Mouse (Mus musculus) embryo, embryonic 10.5 days (tissue): ENCODE measurements around the gene Serpine2.

Source experiments
- DNase-seq: peaks from one replicate; pipeline ENCODE4 v3.0.0-alpha.2; 2015; ENCODE audit warnings: low spot score

Gene Serpine2

DNA sequence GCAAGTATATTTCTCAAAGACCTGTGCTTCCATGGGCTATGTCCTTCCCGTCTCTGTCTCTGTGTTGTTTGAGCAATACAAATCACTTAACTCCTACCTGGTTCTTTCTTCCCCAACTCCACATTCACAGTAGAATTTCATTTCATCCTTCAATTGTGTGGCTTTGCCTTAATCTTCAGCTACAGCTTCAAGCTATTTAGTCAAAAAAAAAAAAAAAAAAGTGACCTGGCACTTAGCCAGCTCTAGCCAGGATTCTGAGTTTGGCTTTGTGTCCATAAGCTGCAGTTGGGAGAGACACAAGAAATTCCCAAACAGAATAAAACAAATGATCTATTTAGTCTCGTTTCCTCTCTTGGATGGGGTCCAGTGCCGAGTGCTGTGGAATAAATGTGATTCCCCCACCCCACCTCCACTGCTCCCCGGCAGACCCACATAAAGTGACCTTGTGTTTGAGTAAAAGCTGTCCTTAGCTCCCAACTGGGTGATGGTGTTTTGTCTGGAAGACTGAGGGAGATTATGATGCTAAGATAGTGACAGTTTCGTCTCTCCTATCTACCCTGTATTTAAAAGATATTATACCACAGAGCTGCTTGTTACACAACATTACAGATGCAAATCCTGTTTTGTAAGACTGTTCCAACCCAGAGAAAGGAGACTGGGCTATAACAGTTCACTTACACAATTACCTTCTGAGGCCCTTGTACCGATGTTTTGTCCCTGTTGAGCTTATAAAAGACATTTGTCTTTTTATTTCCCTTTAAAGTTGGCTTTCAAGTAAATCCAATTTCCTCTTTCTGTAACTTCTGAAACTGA is at the start of gene Serpine2:
Gene Serpine2 (minus strand): TSS at position 51 of the 813 bp plus-strand sequence.
- DNase-seq: no peak

DNA sequence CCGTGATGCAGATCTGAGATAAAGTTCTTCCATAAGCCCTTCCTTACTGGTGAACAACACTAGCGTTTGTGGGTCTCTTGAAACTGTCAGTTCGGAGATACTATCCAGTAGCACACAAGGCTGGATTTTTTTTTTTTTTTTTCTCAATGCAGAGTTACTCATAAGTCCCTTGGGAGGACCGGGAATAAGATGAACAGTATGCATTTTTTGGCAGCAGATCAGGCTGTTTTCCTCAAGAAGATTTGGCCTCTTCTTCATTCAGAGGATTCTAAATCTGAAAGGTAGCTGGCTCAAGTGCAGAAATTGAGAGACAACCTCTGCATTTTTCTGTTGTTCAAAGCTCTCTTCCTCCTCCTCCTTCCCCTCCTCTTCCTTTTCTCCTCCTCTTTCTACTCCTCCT is 46.8 kb upstream of the Serpine2 start:
- no peak for DNase-seq

DNA sequence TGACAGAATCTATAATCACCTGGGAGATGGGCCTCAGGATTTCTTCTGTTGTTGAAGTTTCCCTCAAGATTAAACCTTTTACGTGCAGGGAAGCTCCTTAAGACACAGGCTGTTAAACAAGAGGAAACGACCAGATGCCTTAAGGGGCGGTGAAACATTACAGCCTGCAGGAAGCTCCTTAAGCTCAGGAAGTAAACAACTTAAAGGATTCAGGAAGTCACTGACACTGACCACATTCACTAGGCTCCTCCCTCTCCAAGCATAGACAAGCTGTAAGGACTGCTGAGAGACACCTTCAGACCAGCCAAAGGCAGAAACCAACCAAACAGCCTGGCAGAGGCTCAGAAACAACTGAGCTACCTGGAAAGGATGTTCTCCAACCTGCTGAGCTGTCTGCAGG is 44.3 kb upstream of the Serpine2 start:
- DNase-seq: no peak

DNA sequence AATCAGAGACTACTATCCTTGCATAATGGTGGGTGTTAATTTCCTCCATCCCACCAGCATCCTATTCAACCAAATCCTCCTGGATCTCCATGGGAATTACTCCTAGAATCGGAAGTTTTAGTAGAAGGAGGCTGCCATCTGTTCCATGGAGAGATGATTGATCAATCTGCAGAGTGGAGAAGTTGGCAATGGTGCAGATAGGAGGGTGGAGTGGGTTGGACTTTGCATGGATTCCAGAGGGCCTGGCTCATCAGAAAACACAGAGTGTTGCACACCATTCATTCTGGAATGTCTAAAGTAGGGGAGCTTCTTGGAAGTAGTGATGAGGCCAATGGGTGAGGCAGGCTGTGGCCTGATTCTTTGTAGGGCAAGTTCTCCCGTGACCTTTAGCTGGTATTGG is 41.9 kb upstream of the Serpine2 start:
- no peak for DNase-seq

DNA sequence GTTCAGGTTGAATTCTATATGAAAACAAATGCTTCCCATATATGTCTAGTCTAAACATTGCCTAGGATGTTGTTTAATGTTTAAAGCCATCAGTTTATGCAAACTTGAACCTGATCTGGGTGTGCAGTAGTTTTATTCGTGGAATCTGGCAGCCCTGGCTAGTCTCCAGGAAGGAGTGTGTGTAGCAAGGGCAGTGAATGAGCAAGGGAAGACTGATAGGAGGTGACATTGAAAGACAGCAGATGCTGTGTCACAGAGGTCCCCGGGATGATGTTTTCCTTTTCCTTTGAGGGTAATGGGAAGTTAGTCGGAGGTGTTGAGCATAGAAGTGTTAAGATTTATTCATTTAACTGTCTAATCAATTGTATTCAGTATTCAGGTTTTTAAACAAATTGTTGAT is 21.7 kb upstream of the Serpine2 start:
- no peak for DNase-seq

DNA sequence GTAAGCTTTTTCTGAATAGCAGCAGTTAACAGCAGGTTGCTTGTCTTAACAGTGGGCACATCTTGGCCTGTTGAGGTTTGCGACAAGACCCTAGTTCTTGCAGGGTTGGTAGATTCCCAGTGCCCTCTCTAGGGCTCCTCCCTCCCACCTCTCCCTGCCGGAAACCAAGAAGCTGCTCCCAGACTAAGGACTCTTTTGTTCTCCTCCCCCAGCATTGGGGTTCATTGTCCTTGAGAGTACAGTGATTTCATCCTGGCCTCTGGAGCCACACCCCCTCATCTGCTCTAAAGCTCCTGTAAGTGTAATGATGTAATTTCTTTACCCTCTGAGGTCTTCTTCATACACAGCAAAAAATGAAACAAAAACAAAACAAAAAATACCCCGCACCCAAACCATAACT is 13.8 kb upstream of the Serpine2 start:
- no peak for DNase-seq

DNA sequence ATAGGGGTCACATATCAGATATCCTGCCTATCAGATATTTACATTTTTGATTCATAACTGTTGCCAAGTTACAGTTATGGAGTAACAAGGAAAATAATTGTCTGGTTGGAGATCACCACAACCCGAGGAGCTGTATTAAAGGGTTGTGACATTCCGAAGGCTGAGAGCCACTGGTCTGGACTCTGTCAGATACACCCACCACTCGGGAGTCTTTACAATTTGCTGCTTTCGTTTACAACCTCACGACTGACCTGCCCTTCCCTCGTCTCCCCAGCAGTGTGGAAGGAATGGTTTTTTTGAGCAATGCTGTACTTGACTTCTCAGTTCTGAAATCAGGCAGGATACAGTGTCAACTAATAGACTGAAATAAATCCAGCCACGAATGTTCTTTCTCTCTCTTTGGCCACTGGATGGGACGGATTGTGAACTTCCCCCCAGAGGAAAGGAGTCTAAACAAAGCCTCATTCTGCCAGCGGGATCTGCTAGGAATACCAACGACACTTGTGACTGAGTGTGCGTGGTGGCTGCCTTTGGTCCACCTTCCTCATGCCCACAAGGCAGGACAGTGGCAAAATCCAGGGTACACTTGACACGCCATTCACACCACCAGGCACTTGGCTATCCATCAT is 455 bp downstream of the Serpine2 start:
- DNase-seq: peak; percentile 23

DNA sequence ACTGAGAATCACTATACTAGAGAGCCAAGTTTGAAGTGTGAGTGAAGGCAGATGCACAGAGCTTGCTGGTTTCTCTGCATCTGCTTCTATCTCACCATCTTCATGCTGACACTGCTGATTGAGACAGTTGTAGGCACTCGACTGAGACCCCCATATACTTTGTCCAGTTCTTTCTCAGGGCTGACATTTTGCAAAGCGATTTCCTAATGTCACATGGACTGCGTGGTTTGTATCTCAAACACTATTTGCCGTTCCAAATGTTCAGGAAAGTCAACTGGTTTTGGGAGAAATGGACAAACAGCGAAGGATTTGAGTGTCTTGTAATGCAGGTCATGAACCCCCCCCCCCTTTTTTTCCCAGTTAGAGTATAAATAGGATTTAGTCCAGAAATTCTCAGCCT is 1.0 kb downstream of the Serpine2 start:
- DNase-seq: peak; percentile 13

DNA sequence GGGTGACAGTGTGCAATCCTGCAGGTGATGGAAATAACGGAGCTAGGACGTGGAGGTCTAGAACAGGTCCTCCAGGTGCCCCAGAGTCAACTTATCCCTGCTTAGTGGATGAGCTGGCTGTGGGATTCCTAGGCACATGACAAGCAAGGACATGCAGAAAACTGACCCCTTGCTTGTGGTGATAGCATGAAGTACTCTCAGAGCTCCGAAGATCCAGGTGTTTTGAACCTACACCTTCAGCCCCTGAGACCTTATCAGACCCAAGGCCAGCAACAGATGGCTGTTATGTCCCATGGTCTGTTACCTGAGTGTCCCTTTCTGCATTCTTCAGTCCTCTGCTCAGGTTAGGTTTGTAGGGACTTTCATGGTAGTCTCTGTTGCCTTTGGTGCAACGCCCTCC is 2.0 kb downstream of the Serpine2 start:
- peak; percentile 53 for DNase-seq

DNA sequence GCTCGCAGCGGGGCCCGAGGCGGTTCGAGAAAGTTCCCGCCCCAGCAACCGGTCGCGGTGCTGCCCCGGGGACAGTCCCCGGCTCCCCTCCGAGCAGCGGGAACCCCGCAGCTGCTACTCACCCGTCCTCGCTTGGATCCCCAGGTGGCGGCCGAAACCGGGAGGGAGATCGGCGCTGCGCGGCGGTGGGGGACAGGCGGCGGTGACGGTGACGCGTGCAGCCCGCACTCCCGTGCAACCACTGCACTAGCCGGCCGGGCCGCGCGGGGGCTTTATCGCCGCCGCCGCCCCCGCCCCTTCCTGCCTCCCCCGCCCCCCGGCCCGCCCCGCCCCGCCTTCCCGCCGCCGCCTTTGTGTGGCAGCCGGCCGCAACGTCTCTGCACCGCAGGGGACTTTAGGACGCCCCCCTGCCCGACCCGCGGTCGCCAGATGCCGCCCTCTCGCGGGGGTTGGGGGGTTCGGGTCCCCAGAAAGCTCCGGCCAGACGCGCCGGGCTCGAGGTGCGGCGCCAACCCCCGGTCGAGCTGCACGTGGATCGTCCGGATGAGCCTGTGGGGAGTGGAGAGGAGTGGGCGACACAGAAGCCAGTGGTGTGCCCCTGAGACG is 2.5 kb downstream of the Serpine2 start:
- DNase-seq: peak; percentile 67

DNA sequence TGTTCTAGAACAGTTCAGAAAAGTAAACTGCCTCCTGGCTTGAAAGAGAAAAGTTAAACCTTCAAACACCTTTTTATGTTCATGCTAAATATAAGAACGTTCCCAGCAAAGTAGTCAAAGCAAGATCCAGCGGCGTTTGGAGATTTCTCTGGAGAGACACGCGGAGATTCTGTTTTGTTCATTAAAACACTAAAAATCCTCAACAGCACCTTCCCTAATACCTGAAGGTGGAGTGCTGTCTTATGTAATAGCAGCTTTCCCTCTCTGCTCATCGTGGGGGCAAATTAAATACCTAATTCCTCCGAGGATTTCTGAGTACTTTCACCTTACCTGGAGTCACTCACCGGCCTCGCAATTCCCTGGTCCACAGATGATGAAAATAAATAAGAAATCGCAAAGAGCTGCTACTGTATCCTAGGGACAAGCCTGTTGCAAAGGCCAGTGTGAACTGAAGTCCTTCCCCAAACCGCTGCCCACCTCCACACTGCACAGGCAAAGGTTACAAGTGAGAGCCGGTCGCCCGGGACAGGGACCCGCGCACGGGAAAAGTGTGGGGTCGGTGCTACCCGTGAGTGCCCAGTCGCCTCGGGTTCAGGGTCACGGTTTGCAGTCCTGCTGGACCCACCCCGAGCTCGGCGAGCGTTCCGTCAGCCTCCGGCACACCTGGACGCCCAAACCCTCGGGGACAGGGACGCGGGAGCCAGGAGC is 3.1 kb downstream of the Serpine2 start:
- DNase-seq: peak; percentile 40

DNA sequence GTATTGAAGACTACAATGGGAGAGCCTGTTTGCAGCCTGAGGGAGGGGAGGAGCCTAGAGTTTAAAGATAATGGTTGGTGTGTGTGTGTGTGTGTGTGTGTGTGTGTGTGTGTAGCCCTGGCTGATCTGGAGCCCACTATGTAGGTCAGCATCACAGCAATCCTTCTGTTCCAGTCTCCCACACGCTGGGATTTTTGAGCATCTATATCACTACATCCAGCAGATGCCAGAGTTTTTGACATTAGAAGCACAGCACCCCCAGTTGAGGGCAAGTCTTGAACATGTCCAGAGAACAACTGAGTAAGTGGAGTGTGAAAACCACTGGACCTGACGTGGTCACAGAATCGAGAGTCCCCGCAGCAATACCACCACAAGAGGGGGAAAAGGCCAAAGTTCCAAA is 4.2 kb downstream of the Serpine2 start:
- peak; percentile 14 for DNase-seq

DNA sequence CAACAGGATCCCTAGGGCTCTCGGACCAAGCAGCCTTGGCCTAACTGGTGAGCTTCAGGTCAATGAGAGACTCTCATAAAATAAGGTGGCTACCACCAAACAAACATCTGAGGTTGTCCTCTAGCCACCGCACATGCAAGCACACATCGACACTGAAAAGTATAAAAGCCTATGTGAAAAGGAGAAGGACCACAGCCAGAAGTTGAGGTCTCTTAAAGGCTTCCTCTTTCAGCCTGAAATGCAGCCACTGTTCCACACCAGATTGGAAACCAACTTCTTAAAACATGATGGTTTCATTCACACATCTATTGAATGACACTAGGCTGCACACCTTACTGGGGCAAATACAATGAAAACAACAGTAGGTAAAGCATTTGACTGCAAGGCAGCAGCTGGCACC is 7.5 kb downstream of the Serpine2 start:
- DNase-seq: no peak

DNA sequence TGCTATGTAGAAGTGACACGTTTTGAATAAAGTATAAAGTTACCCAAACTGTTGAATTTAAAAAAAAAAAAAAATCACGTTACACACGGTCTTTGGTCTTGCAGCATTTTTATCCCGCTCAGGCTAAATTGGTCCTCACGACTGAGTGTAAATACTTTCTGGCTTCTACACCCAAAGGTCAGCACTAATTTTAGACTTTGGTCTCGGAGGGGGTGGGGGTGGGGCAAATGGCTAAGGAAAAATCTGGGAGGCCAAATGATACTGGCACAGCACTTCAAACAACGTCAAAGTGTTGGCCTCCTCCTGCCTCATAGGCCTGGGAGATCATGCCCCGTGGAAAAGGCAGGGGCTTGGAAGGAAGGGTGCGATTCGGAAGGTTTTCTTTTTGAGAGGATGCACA is 10.6 kb downstream of the Serpine2 start:
- DNase-seq: no peak

DNA sequence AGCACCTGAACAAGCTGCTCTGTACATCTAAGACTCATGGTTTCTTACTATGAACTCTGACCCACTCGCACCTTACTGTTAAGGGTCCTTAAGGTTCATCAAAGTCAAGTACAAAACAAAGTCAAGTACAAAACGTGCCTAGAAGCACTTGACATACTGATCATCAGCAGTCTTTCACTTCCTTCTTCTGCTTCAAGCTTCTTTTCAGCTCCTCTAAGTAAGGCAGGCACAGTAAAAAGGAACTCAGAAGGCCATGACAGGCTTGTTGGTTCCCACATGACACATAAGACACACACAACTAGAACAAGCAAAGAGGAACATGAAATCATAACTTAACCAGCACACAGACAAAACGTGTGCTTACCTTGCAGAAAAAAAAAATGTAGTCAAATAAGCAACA is 12.3 kb downstream of the Serpine2 start:
- DNase-seq: no peak

DNA sequence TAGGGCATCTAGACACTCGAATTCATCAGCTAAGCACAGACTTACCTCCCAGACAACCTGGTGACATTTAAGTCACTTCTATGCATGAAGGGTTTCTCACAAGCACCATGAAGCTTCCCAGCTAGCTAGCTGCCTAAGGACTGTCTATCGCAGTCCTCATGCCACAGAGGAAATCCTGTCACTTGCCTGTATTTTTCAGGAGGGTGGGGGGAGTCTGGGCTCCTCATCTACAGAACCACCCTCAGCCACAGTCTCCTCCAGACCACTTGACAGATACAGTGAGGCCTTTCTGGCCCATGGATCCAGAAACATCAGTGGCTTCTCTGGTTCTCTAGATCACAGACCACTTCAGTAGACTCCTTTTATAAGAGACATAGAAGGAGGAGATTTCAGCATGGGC is 14.1 kb downstream of the Serpine2 start:
- DNase-seq: no peak

DNA sequence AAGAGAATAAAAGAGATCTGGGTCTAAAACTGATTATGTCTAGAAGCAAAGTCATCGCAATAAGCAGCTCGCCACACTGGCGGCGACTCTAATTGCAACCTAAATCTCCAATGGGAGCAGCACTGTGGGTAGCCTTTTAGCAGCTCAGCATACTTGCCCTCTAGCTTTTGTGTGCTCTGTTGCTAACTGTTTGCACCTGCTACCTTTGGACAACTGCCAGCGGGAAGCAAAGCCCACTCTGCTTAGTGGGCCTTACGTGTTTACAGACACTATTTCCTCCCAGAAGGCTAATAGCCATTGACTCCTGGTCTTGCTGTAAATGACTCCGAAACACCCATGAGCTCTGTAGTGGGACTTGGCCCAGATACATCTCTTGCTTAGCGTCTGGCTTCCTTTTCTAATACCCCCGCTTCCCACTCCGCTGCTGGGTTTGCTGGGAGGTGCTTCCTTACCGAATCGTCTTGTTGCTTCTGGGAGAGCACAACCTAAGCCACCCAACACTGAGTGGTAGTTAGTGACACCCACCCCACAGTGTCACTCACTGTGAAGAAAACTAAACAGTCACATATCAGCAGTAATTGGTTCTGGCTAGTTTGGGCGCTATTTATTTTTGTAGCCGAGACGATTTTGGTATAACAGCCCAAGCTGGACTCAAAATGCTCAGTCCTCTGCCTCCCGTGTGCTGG is 28.1 kb downstream of the Serpine2 start:
- no peak for DNase-seq

DNA sequence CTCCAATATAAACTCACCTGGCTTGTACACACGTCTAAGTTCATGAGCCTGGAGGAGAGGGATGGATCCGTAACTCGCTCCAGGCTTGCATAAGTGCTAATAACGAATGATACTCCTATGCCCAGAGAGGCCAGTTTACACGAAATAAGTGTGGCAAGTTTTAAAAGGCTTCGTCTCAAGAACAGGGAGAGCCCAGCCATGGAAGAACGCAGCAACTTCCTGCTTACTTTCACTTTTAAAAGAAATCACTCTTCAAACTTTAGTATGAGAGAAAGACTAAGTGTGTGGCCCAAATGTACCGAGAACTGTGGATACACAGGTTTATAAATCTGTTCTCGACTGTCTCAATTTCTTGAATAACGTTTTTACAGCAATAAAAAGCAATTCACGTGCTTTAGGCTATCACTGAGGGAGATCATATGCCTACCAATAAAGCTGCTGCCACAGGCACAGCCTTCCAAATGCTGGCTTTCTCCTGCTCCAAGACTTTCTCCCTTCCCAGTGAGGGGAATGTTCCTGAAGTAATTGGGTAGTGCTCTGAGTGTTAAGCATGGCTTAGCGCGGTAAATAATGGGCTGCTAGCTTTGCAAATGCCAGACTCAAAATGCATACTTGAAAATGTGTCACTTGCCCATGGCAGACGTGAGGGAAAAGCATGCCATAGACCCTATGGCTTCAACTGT is 36.9 kb downstream of the Serpine2 start:
- DNase-seq: no peak

DNA sequence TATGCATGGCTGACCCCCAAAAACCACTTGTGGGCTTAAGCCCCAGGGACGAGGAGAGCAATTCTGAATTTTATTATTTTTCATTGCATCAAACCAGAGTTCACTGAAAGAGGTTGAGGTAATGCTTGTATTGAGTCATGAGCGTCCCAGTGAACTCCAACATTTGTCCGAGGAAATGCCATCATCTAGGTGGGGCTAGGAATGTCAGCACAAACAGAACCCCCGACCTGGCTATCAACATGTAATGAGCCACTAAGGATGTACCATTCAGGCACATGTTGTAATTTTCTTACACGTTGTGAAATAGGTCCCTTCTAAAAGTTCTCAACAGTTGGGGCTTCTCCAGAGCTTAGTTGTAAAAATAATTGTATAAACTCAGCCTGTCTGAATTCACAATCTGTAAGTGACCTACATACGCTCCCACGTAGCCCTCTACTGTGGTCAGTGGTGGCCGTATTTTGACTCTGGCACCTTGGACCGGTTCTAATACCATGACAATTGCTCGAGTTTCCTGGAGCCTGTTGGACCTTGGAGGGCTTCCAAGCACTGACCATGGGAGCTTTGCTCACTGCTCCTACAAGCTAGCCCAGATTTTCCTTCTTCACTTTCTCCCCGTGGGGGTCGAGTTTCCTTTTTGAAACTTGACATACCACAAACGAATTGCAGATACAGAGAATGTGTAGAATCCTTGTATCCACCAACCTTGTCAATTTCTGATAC is 38.0 kb downstream of the Serpine2 start:
- no peak for DNase-seq

DNA sequence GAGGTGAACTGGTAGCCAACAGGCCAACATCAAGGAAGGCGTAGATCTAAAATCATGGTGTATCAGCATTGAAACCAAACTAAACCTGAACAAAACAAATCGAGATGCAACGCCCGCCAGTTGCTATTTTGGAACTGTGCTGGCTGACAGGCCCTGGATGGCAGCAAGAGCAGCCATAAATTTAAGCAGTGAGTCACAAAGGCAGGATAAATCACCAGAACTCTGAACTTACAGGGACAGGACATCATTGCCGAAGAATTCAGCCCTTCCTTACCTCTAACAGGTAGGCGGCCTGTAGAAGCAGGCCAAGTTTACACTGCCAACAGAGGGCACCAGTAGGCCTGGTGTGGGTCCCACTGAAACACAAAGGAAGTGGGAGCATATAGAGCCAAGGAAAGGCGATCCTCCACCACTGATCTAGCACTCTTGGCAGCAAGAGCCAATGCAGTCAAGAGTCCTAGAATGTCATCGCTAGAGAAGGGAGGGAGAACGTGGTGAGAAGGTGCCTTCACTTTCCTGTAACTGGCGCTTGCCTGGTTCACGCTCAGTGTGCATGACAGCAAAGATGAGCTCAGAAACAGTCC is 41.6 kb downstream of the Serpine2 start:
- DNase-seq: no peak

DNA sequence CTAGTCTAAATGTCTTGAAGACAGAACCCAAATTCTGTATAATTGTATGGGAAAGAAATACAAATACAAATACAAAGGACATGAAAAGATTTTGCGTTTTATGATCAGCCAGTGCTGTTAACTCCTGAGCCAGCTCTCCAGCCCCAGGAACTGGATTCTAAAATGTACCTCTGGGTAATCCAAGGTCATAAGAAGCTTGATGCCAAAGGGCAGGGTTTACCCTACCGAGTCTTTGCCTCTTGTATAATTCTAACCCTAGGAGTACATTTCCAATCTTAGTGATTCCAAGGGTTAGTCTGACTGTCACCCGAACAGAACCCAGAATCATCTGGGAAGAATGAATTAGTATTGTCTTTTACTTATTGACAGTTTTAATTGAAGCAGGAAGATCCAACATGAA is 45.5 kb downstream of the Serpine2 start:
- no peak for DNase-seq
